Mouse (Mus musculus): ENCODE results near the gene St6galnac3. TPM values are rescaled to one million over a fixed set of nuclear protein-coding genes. Genes with fewer than 3 reads are reported as not detected.
"Not testable (repeated sequence)": the region's sequence is repeated elsewhere in the genome, so short reads cannot be mapped to it uniquely, and the experiment has no call there.

St6galnac3 gene
- total and polyA plus RNA-seq, 2 experiments from 2014 or later: 6.9 to 16.6 TPM

GRCm38 (mm10) chr3:153761171-153761570 lies 36.2 kb upstream of the St6galnac3 start:
- WGBS: 86% methylated on average over 17 of the region's 17 CpGs
- no peak overlapping the region for H3K4me2 ChIP-seq (ENCODE audit: low read depth)
- H3K9ac ChIP-seq: no peak overlapping the region
- no peak overlapping the region for H3K4me3 ChIP-seq (ENCODE audit: low read depth, low read length)
- DNase-seq (no peak), ATAC-seq (no peak)
- no peaks in the 10 kb centered on the region for H3K9me3 ChIP-seq (ENCODE audit: low read length)
- H3K4me1 ChIP-seq (ENCODE audit: insufficient read depth): no peaks in the 10 kb centered on the region
- no peak overlapping the region for H3K27ac ChIP-seq (ENCODE audit: low read depth, low read length)
- TF ChIP-seq CTCF (IDR thresholded peaks at IDR 0.05; ENCODE audit: low read depth): no peak
- no peaks in the 10 kb centered on the region for H3K36me3 ChIP-seq (ENCODE audit: insufficient read depth)
- H3K27me3 ChIP-seq (ENCODE audit: insufficient read depth, low read length): no peaks in the 10 kb centered on the region

- H3K27ac ChIP-seq (ENCODE audit: low read depth, low read length): no peak overlapping the region
- ATAC-seq: no peak
- DNase-seq: no peak
- H3K9ac ChIP-seq: no peak overlapping the region
- TF ChIP-seq CTCF (IDR thresholded peaks at IDR 0.05; ENCODE audit: low read depth): no peak
- H3K27me3 ChIP-seq (ENCODE audit: insufficient read depth, low read length): no peaks in the 10 kb centered on the region
- no peak overlapping the region for H3K4me3 ChIP-seq (ENCODE audit: low read depth, low read length)
- H3K4me2 ChIP-seq (ENCODE audit: low read depth): no peak overlapping the region
- no peaks in the 10 kb centered on the region for H3K4me1 ChIP-seq (ENCODE audit: insufficient read depth)
- no peaks in the 10 kb centered on the region for H3K36me3 ChIP-seq (ENCODE audit: insufficient read depth)
- no peaks in the 10 kb centered on the region for H3K9me3 ChIP-seq (ENCODE audit: low read length)
Measured at GRCm38 (mm10) chr3:153759269-153759668, 34.3 kb upstream of the St6galnac3 start.

GRCm38 (mm10) chr3:153756500-153756996 lies 31.6 kb upstream of the St6galnac3 start:
- Histone ChIP-seq H3K4me1 (ENCODE audit: insufficient read depth) (no peaks in the 10 kb centered on the region), H3K36me3 (ENCODE audit: insufficient read depth) (no peaks in the 10 kb centered on the region), H3K27ac (ENCODE audit: low read depth, low read length) (no peak overlapping the region), H3K4me3 (ENCODE audit: low read depth, low read length) (no peak overlapping the region), H3K9ac (no peak overlapping the region), H3K4me2 (ENCODE audit: low read depth) (no peak overlapping the region), H3K9me3 (ENCODE audit: low read length) (no peaks in the 10 kb centered on the region), H3K27me3 (ENCODE audit: insufficient read depth, low read length) (no peaks in the 10 kb centered on the region)
- no peak for TF ChIP-seq CTCF (IDR thresholded peaks at IDR 0.05; ENCODE audit: low read depth)
- DNase-seq (no peak), ATAC-seq (no peak)
- whole genome bisulfite sequencing: 92% methylated on average over 2 of the region's 2 CpGs

GRCm38 (mm10) chr3:153755785-153756326 lies 30.9 kb upstream of the St6galnac3 start:
- not testable (repeated sequence) for H3K4me1 ChIP-seq (ENCODE audit: insufficient read depth); H3K9me3 ChIP-seq (ENCODE audit: low read length); H3K27me3 ChIP-seq (ENCODE audit: insufficient read depth, low read length); H3K4me2 ChIP-seq (ENCODE audit: low read depth); H3K27ac ChIP-seq (ENCODE audit: low read depth, low read length); DNase-seq; H3K36me3 ChIP-seq (ENCODE audit: insufficient read depth); H3K9ac ChIP-seq; H3K4me3 ChIP-seq (ENCODE audit: low read depth, low read length); ATAC-seq
- 90% methylated on average over 14 of the region's 14 CpGs for WGBS

- Histone ChIP-seq H3K4me2 (ENCODE audit: low read depth) (no peak overlapping the region), H3K27me3 (ENCODE audit: insufficient read depth, low read length) (no peaks in the 10 kb centered on the region), H3K36me3 (ENCODE audit: insufficient read depth) (no peaks in the 10 kb centered on the region), H3K4me1 (ENCODE audit: insufficient read depth) (no peaks in the 10 kb centered on the region), H3K27ac (ENCODE audit: low read depth, low read length) (no peak overlapping the region), H3K9ac (no peak overlapping the region), H3K4me3 (ENCODE audit: low read depth, low read length) (no peak overlapping the region), H3K9me3 (ENCODE audit: low read length) (no peaks in the 10 kb centered on the region)
- no peak for ATAC-seq
- WGBS: 50% methylated on average over 1 of the region's 1 CpGs
- no peak for TF ChIP-seq CTCF (IDR thresholded peaks at IDR 0.05; ENCODE audit: low read depth)
- no peak for DNase-seq
Measured at GRCm38 (mm10) chr3:153751435-153751834, 26.5 kb upstream of the St6galnac3 start.

- no peak for DNase-seq
- WGBS: 88% methylated on average over 6 of the region's 6 CpGs
- no peak for TF ChIP-seq CTCF (IDR thresholded peaks at IDR 0.05; ENCODE audit: low read depth)
Measured at GRCm38 (mm10) chr3:153749359-153749758, 24.4 kb upstream of the St6galnac3 start.

GRCm38 (mm10) chr3:153748293-153748692 lies 23.3 kb upstream of the St6galnac3 start:
- 90% methylated on average over 3 of the region's 3 CpGs for WGBS
- TF ChIP-seq CTCF (IDR thresholded peaks at IDR 0.05; ENCODE audit: low read depth): no peak
- Histone ChIP-seq H3K9ac (no peak overlapping the region), H3K9me3 (ENCODE audit: low read length) (no peaks in the 10 kb centered on the region), H3K27ac (ENCODE audit: low read depth, low read length) (no peak overlapping the region), H3K4me3 (ENCODE audit: low read depth, low read length) (no peak overlapping the region), H3K36me3 (ENCODE audit: insufficient read depth) (no peaks in the 10 kb centered on the region), H3K27me3 (ENCODE audit: insufficient read depth, low read length) (no peaks in the 10 kb centered on the region), H3K4me2 (ENCODE audit: low read depth) (no peak overlapping the region), H3K4me1 (ENCODE audit: insufficient read depth) (no peaks in the 10 kb centered on the region)
- ATAC-seq (no peak), DNase-seq (no peak)

More at GRCm38 (mm10) chr3:153749359-153749758, 24.4 kb upstream of the St6galnac3 start:
- Histone ChIP-seq H3K9me3 (ENCODE audit: low read length) (no peaks in the 10 kb centered on the region), H3K27me3 (ENCODE audit: insufficient read depth, low read length) (no peaks in the 10 kb centered on the region), H3K27ac (ENCODE audit: low read depth, low read length) (no peak overlapping the region), H3K4me2 (ENCODE audit: low read depth) (no peak overlapping the region), H3K9ac (no peak overlapping the region), H3K4me1 (ENCODE audit: insufficient read depth) (no peaks in the 10 kb centered on the region), H3K4me3 (ENCODE audit: low read depth, low read length) (no peak overlapping the region), H3K36me3 (ENCODE audit: insufficient read depth) (no peaks in the 10 kb centered on the region)
- ATAC-seq: no peak
